ENCODE assay signal across 18 mouse cellular contexts in genomic region chr1:86480735-86481447, GRCm38 (mm10). TPM values are rescaled to one million over a fixed set of nuclear protein-coding genes. Genes with fewer than 3 reads are reported as not detected.
DNase-seq lines count a peak whose midpoint lies in the region; ATAC-seq lines count a peak whose summit lies in the region.
"Had no signal": no experiment of that assay in that cellular context is flagged by ENCODE, and none has a peak within 500 bp of the region (broad histone marks: within the 10 kb centered on the region; RNA-seq: fewer than 3 reads in every experiment).

No protein-coding gene starts in this region.

- no peaks in the 10 kb centered on the region for H3K36me3 ChIP-seq in hindbrain, embryonic 10.5 days
- no peaks in the 10 kb centered on the region for H3K36me3 ChIP-seq in hindbrain, embryonic 11.5 days (ENCODE audit: control insufficient read depth, insufficient read depth, low read length)
- H3K36me3 ChIP-seq in neural tube, embryonic 13.5 days: no peaks in the 10 kb centered on the region
- H3K36me3 ChIP-seq in neural tube, embryonic 15.5 days: no peaks in the 10 kb centered on the region

- no peak for ATAC-seq in hindbrain, embryonic 11.5 days (ENCODE audit: low FRiP score)
- ATAC-seq in neural tube, embryonic 13.5 days (ENCODE audit: low read depth): no peak
- no peak for ATAC-seq in neural tube, embryonic 15.5 days (ENCODE audit: low FRiP score)
- ATAC-seq: forebrain, embryonic 16.5 days had no signal

- DNase-seq in hindbrain, embryonic 10.5 days (ENCODE audit: low spot score): no peak
- no peak for DNase-seq in hindbrain, embryonic 11.5 days (ENCODE audit: low spot score)
- DNase-seq in liver: peak; percentile 61
- DNase-seq in ovary, postnatal 10 days (ENCODE audit: low spot score): no peak
- no peak for DNase-seq in c-Kit-positive CD71-positive TER-119-positive erythroid progenitor cells, embryonic 14.5 days (ENCODE audit: low spot score)
- no peak for DNase-seq in heart, adult 8-10 months (ENCODE audit: low spot score)
- DNase-seq: adrenal gland, postnatal 25 days; cerebellum, adult 2 months; kidney, postnatal 36 days; right cerebral cortex, adult 18-20 months had no signal

- H3K4me1 ChIP-seq in hindbrain, embryonic 10.5 days (replicated peaks): peaks cover 12% of the 10 kb centered on the region
- H3K4me1 ChIP-seq in hindbrain, embryonic 11.5 days (replicated peaks; ENCODE audit: control insufficient read depth, insufficient read depth, low read length): no peaks in the 10 kb centered on the region; the same call in 1 of the 2 replicates
- peaks cover 19% of the 10 kb centered on the region for H3K4me1 ChIP-seq in neural tube, embryonic 13.5 days (replicated peaks)
- H3K4me1 ChIP-seq in neural tube, embryonic 15.5 days: peaks cover 5% of the 10 kb centered on the region

- no peaks in the 10 kb centered on the region for H3K9me3 ChIP-seq in hindbrain, embryonic 10.5 days
- H3K9me3 ChIP-seq in hindbrain, embryonic 11.5 days (ENCODE audit: control insufficient read depth, low read length): no peaks in the 10 kb centered on the region
- H3K9me3 ChIP-seq in neural tube, embryonic 13.5 days: no peaks in the 10 kb centered on the region
- H3K9me3 ChIP-seq in neural tube, embryonic 15.5 days (replicated peaks): no peaks in the 10 kb centered on the region

- H3K9ac ChIP-seq in hindbrain, embryonic 11.5 days (ENCODE audit: low read depth, low read length): no peak overlapping the region
- no peak overlapping the region for H3K9ac ChIP-seq in neural tube, embryonic 13.5 days
- H3K9ac ChIP-seq in neural tube, embryonic 15.5 days (replicated peaks): no peak overlapping the region

- H3K27me3 ChIP-seq in hindbrain, embryonic 10.5 days (ENCODE audit: insufficient read depth, poor library complexity, severe bottlenecking): no peaks in the 10 kb centered on the region
- no peaks in the 10 kb centered on the region for H3K27me3 ChIP-seq in hindbrain, embryonic 11.5 days (ENCODE audit: control insufficient read depth, insufficient read depth, low read length)
- no peaks in the 10 kb centered on the region for H3K27me3 ChIP-seq in neural tube, embryonic 13.5 days
- no peaks in the 10 kb centered on the region for H3K27me3 ChIP-seq in neural tube, embryonic 15.5 days (replicated peaks)

- H3K4me2 ChIP-seq in hindbrain, embryonic 11.5 days (replicated peaks; ENCODE audit: low read depth, low read length): no peak overlapping the region
- H3K4me2 ChIP-seq in neural tube, embryonic 13.5 days: no peak overlapping the region
- H3K4me2 ChIP-seq in neural tube, embryonic 15.5 days: no peak overlapping the region

- WGBS in hindbrain, embryonic 10.5 days: 90% methylated on average over 8 of the region's 8 CpGs
- 86% methylated on average over 8 of the region's 8 CpGs for WGBS in hindbrain, embryonic 11.5 days
- WGBS in neural tube, embryonic 13.5 days: 81% methylated on average over 8 of the region's 8 CpGs
- WGBS in neural tube, embryonic 15.5 days: 81% methylated on average over 8 of the region's 8 CpGs

- no peak overlapping the region for H3K4me3 ChIP-seq in hindbrain, embryonic 10.5 days
- no peak overlapping the region for H3K4me3 ChIP-seq in hindbrain, embryonic 11.5 days (ENCODE audit: low read depth, low read length)
- no peak overlapping the region for H3K4me3 ChIP-seq in neural tube, embryonic 13.5 days
- no peak overlapping the region for H3K4me3 ChIP-seq in neural tube, embryonic 15.5 days (replicated peaks)
- H3K4me3 ChIP-seq: left cerebral cortex, adult 2 months; myocyte had no signal

- peak overlapping the region; percentile 47; the same call in 1 of the 2 replicates for H3K27ac ChIP-seq in hindbrain, embryonic 10.5 days
- H3K27ac ChIP-seq in hindbrain, embryonic 11.5 days (ENCODE audit: low read depth, low read length): no peak overlapping the region
- H3K27ac ChIP-seq in neural tube, embryonic 13.5 days (replicated peaks): peak overlapping the region; percentile 86
- no peak overlapping the region for H3K27ac ChIP-seq in neural tube, embryonic 15.5 days (replicated peaks)
- H3K27ac ChIP-seq: left cerebral cortex, adult 2 months had no signal

RNA-seq across cellular contexts. Expression of gene Ptma, which starts 45.6 kb away (rescaled TPM):
- 2,611 and 3,050 TPM in 2 replicates for polyA plus RNA-seq in hindbrain, embryonic 10.5 days (2016; fragmentation: Nextera tagmentation; extraction: Ambion mirVana)
- polyA plus RNA-seq in hindbrain, embryonic 11.5 days (2014; fragmentation: Nextera tagmentation; extraction: Ambion mirVana): 3,351 and 3,402 TPM in 2 replicates
- polyA plus RNA-seq in neural tube, embryonic 13.5 days (2015; fragmentation: Nextera tagmentation; extraction: Ambion mirVana): 2,347 and 2,536 TPM in 2 replicates
- polyA plus RNA-seq in neural tube, embryonic 15.5 days (2015; fragmentation: Nextera tagmentation; extraction: Ambion mirVana): 1,254 and 1,565 TPM in 2 replicates
- total RNA-seq in heart, adult 8-10 months (2022): 100 to 1,000 TPM; 183 to 230 (median 211) TPM

RNA-seq across cellular contexts. Expression of gene Tex44, which starts 54.8 kb away (rescaled TPM):
- not detected in 2 replicates for polyA plus RNA-seq in hindbrain, embryonic 10.5 days (2016; fragmentation: Nextera tagmentation; extraction: Ambion mirVana)
- polyA plus RNA-seq in hindbrain, embryonic 11.5 days (2014; fragmentation: Nextera tagmentation; extraction: Ambion mirVana): 0.15 TPM in 1 of 2 replicates, not detected in the other
- not detected in 2 replicates for polyA plus RNA-seq in neural tube, embryonic 13.5 days (2015; fragmentation: Nextera tagmentation; extraction: Ambion mirVana)
- not detected in 2 replicates for polyA plus RNA-seq in neural tube, embryonic 15.5 days (2015; fragmentation: Nextera tagmentation; extraction: Ambion mirVana)
- not detected for total RNA-seq in heart, adult 8-10 months (2022)
- total RNA-seq: adrenal gland, postnatal 25 days; granulocyte monocyte progenitor cell, adult 5-6 weeks; heart, postnatal 25 days; left cerebral cortex, adult 2 months had no signal
- polyA plus RNA-seq: cerebellum, adult 2 months; embryonic facial prominence, embryonic 14.5 days; forebrain, embryonic 16.5 days; myocyte had no signal

RNA-seq across cellular contexts. Expression of gene Nmur1, which starts 54.9 kb away (rescaled TPM):
- 0.12 TPM in 1 of 2 replicates, not detected in the other for polyA plus RNA-seq in hindbrain, embryonic 10.5 days (2016; fragmentation: Nextera tagmentation; extraction: Ambion mirVana)
- polyA plus RNA-seq in hindbrain, embryonic 11.5 days (2014; fragmentation: Nextera tagmentation; extraction: Ambion mirVana): not detected in 2 replicates
- 0.49 TPM in 1 of 2 replicates, not detected in the other for polyA plus RNA-seq in neural tube, embryonic 13.5 days (2015; fragmentation: Nextera tagmentation; extraction: Ambion mirVana)
- 0.13 TPM in 1 of 2 replicates, not detected in the other for polyA plus RNA-seq in neural tube, embryonic 15.5 days (2015; fragmentation: Nextera tagmentation; extraction: Ambion mirVana)
- total RNA-seq in heart, adult 8-10 months (2022): not detected
- total RNA-seq: adrenal gland, postnatal 25 days; granulocyte monocyte progenitor cell, adult 5-6 weeks; heart, postnatal 25 days; left cerebral cortex, adult 2 months had no signal
- polyA plus RNA-seq: embryonic facial prominence, embryonic 14.5 days; forebrain, embryonic 16.5 days; myocyte had no signal

Comparison
In these comparisons a context has a peak if more than half of its experiments do, and no peak if none do; other contexts are left out.
1. H3K27ac ChIP-seq: peak in hindbrain, embryonic 10.5 days (single experiment) and neural tube, embryonic 13.5 days (single experiment); none in hindbrain, embryonic 11.5 days (single experiment) and neural tube, embryonic 15.5 days (single experiment).